Mouse (Mus musculus) left cerebral cortex, postnatal 4 days (tissue): ENCODE measurements around the gene Aff3. TPM values are rescaled to one million over a fixed set of nuclear protein-coding genes. Genes with fewer than 3 reads are reported as not detected.

ENCODE experiments used
- DNase-seq: peaks from one replicate; pipeline ENCODE4 v3.0.0-alpha.2; 2022
- intact Hi-C: fragments of 180-260 bp; cut with DNase I; formaldehyde crosslinking; loops from one replicate; pipeline ENCODE4 v1.15.1; 2025
- total RNA-seq, 2 experiments: library from RNA; stranded (reverse); gene quantifications; 2 replicates each; pipeline ENCODE4 v1.2.3; 2021

Gene Aff3
- total RNA-seq, 2 experiments from 2014 or later = 159 to 167 TPM

DNA sequence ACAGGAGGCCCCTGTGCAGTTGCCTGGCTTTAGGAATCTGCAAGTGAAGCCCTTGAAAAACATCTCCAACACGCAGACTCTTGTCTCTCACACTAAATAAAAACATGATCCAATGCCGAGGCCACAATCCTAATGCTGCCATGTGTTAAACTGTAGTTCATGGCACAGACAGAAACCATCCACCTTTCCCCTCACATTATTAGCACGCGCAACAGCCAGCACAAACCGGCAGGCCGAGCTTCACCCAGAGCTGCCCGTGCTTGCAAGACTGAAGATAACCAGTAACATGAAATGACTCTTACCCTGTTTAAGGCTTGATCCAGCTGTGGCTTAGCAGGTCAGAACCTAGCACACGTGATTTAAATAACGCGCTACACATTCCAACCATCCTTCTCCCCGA is 360.4 kb downstream of the Aff3 start:
- intact Hi-C loops = no loop called here
- no peak for DNase-seq

DNA sequence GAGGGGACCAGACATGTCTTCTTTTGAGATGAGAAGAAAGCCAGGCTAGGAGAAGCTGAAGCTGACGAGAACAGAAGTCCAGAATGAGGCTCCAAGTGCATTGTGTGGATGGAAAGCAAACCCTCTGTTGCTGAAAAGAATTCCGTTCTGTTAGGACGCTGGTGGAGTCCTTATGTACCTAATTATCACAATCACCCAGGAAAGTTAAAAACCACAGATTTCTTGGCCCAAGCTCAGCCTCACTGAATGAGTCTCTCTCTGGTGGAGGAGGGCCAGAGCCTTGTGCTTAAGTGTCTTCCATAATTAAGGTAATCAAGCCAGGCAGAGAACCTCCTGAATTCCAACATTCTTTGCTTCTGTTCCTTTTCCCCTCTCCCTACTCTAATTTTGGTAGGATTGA is 366.5 kb downstream of the Aff3 start:
- intact Hi-C loops = no loop called here
- no peak for DNase-seq

DNA sequence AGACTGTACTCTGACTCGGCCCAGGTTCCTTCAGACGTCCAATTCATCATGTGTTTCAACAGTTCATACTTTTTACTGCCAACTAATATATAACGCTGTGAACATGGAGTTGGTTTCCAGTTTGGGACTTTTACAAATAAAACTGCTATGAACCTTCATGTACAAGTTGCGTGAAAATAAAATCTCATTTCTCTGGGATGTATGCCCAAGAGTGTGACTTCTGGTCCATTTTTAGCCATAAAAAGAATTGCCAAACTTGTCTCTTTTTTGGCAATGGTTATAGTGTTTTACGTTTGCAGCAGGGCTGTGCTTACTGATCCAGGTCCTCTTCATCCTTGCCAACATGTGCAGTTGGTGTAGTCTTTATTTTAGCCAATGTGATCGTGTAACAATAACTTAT is 369.8 kb downstream of the Aff3 start:
- no peak for DNase-seq
- intact Hi-C loops = no loop called here

DNA sequence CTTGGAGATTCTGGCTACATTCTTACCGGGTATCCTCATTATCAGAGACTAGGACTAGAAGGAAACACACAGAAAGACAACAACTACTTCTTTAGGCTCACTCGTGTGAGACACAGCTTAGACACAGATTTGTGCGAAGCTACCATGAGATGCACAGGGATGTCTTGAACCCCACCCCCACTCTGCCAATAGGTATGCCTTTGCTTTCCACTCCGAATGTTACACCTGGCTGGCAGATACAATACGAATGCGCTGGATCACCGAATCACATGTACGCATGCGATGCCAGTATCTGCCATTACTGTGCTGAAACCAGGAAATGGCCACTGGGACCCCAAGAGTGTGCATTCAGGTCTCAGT is 370.4 kb downstream of the Aff3 start:
- no peak for DNase-seq
- intact Hi-C loops = no loop called here

DNA sequence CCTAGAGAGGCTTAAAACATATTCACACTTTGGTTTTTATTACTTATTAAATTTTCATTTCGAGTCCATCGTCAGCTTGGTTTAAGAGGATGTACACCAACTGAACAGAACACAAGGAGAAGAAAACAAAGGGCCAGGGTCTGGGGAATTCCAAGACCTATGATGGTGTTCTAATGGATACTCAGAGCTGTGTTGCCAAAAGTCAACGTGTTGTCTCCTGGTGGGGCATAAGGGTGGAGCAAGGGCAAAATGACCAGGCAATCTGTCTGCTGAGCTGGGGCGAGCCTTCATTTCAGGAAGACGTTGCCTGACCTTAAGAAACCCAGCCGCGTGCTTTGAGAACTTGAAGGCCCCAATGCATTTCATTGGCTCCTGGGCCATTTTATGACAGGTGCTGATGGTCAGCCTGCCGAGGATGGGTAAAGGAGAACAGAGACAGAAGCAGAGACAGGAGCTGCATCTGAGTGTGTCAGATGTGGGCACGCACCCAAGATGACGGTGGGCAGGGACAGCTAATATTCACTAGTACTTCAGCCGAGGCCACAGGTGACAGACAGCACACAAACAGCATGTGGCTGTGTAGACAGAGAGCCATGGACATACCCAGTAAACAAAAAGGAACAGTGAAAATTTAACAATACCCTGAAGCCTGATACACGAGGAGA is 371.0 kb downstream of the Aff3 start:
- DNase-seq = peak; percentile 37
- intact Hi-C loops = no loop called here

DNA sequence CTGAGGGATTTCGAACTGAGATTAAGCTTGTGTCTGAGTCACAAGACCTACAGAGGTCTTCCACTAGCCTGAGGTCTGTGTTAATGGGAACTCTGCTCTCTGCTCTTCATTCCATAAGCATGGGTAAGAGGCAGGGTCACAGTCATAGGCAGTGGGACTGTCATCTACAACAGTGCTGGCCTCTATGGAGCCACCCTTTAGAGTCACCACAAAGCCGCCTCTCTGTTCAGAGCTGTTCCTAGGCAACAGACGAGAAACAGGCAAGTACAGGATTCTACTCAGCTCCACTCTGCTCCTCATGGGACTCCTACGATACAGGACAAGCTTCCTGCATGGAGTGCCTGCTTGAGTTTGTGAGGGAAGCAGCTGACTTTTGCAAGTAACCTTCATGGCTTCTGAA is 371.9 kb downstream of the Aff3 start:
- DNase-seq = no peak
- intact Hi-C loops = no loop called here

DNA sequence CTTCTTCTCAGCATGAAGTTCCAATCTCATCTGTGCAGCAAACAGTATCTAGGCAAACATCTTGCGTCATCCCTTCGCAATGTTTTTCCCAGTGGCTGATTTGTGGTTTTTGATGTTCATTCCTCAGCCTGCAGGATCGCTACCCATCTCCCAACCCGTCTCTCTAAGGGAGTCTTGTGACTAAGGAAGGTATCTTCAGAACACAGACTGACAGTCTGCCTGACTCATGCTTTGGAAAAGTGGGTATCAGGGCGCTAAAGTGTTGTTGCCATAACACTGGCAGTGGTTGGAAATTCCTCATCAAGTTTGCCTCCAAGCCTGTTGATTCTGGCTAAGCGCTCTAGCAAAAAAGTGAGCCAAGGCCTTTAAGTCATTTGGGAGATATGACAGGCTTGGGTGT is 372.8 kb downstream of the Aff3 start:
- DNase-seq = no peak
- intact Hi-C loops = no loop called here

DNA sequence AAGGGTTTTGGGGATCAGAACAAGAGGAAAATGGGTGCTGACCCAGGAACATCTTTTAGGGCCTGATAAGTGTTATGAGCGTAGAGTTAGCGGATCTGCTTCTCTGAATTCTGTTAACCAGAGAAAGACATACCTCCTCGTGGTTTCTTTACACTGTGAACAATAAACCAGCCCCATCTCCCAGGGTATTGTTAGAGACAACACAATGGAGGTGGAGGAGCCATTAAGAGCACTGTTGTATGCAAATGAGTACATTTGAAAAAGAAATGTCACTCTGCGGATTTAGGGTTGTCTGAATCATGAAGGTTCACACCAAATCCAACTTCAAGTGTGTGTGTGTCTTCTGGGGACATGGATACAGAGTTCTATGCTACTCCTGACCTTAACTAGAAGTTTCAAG is 373.3 kb downstream of the Aff3 start:
- no peak for DNase-seq
- intact Hi-C loops = no loop called here

DNA sequence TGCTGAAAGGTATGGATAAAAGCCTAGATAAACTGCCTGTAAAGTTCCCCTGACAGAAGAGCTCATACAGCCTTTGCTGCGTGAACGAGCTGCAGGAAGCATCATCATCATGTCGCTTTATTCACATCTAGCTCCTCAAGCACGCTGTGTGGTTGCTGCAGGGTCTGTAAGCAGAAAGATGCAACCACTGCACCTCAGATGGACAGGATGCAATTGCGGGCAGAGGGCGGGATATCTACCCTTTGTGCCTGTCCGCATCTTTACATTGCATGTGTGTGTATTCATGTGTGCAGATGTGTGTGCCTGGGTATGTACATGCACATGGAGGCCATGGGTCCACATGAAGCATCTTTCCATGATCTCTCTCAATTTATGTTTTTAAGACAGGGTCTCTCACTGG is 373.9 kb downstream of the Aff3 start:
- intact Hi-C loops = no loop called here
- DNase-seq = no peak

DNA sequence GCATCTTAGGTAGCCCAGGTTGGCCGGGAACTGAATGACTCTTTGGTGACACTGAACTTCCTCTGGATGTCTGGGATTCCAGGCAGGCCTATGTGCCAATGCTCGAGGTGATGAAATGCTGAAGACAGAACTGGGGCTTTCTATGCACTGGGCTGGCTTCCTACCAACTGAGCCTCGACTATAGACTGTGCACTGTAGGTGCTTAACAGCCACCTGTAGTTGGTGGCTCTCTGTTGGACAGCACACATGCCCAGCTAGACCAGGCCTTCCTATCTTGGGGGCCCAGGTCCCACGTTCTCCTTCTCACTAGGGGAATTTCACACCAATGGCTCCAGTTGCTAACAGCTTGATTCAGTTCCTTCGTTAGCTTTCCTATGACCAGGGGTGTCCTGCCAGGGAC is 374.9 kb downstream of the Aff3 start:
- DNase-seq = no peak
- intact Hi-C loops = no loop called here

DNA sequence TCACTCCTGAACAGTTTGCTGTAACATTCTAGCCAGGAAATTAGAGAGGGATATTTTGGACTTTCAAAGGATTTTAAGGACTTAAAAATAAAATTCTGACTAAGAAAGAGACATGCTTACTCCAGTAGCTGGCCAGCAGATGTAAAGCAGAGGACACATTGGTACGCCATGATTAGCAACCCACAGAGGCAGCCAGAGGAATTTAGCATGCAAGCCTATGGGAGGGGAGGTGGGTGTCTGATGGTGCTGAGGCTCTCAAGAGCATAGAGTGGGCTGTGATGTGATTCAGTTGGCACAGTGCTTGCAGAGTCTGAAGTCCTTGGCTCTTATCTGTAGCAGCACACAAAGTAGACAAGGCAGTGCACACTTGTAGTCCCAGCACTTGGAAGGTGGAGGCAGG is 376.0 kb downstream of the Aff3 start:
- intact Hi-C loops = no loop called here
- no peak for DNase-seq

DNA sequence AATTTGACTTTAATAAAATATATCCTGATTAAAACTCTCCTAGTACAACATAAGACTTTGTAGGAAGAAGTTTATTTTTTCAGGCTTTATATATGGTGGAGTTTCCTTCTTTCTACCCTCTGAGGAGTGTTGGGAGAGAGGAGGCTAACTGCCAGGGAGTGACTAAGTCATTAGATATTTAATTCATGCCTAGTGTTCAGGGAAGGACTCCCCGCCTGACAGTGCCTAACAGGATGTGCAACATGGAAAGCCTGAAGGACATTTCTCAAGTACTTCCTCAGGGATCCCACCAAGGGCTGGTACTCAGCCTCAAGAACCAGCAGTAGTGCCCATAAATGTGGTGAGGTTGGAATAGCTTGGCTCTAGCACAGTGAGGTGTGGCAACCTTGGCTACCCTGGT is 378.2 kb downstream of the Aff3 start:
- DNase-seq = no peak
- intact Hi-C loops = no loop called here

DNA sequence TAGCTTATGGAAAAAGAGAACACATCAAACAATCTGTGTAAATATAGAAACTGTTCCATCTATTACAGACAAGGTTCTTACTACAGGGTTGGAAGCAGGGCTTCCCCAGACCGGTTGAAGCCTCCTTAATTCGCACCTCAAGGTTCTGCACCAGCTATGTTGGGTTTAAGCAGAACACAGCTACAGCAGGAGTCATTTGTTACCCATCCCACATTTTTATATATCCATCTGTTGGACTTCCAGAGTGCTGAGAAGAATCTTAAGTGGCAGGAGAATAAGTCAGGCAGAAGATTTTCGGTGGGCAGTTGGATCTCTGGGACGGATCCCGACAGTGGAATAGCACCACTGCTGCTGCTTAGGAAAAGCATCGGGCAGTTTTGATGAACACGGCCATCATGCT is 384.2 kb downstream of the Aff3 start:
- DNase-seq = no peak
- intact Hi-C loops = no loop called here

DNA sequence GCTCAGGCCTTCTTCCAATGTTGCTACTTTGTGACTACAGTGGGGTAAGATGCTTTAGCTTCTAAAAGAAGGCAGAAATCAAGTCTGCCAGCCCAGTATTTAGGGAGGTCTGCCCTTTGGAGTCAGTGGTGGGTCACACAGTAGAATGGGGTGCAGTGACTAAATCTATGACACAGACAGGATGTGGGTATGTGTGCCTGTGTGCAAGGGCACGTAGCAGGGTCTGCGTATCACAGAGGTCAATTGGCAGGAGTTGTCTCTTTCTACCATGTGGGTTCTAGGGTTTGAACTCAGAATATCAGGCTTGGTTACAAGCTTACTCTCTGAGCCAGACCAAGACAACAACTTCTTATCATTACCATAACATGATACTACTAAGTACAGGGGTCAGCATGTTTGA is 393.4 kb downstream of the Aff3 start:
- intact Hi-C loops = no loop called here
- DNase-seq = no peak

DNA sequence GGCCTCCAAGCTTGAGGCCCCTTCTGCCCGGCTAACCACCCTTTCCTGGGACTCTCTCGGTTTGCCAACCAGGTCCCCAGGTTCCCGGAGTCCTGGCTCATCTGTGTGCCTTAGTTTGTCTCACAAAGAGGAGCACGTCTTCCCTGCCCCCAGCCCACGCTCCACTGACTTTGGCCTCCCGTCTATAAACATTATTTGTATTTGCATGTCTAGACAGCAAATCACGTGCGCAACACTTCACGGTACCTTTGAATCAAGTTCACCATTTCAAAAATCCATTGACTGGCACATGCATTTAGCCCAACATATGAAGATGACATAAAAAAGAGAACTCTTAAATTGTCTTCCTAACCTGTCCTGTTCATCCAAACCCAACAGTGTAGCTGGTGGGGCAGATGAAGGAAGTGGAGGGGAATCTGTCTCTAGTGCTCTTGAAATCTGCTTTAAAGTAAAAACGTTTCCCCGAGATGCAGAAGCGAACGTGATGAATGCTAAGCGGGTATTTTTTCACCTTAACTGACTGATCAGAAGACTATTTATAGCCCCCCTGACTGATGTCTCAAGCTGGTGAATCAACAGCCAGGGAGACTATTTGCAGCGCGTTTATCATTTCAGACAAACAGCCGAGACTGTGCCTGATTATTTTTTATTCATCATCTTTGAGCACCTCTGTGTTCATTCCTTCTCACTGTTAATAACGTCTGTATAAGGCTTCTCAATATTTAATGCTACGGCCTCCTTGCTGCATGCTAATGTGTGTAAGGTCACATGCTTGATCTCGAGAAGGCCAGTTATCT is 396.3 kb downstream of the Aff3 start:
- DNase-seq = no peak
- intact Hi-C loops = no loop called here

DNA sequence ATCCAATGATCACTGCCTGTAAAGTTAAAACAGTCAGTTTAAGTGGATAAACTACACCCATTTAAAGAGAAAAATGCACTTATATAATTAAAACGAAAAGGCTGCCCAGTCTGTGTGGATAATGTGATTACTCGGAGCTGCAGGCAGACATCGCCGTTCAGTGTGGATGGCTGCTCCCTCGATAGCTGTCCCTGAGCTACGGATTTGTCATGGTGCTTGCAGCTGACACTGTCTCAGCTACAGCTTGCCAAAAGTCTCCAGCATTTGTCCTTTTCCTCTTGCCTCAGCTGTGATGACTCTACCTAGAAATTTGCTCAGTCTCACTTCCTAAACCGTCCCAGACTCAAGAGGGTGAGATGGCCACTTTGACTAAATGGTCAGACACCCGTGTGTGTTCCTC is 401.5 kb downstream of the Aff3 start:
- intact Hi-C loops = no loop called here
- peak; percentile 70 for DNase-seq

DNA sequence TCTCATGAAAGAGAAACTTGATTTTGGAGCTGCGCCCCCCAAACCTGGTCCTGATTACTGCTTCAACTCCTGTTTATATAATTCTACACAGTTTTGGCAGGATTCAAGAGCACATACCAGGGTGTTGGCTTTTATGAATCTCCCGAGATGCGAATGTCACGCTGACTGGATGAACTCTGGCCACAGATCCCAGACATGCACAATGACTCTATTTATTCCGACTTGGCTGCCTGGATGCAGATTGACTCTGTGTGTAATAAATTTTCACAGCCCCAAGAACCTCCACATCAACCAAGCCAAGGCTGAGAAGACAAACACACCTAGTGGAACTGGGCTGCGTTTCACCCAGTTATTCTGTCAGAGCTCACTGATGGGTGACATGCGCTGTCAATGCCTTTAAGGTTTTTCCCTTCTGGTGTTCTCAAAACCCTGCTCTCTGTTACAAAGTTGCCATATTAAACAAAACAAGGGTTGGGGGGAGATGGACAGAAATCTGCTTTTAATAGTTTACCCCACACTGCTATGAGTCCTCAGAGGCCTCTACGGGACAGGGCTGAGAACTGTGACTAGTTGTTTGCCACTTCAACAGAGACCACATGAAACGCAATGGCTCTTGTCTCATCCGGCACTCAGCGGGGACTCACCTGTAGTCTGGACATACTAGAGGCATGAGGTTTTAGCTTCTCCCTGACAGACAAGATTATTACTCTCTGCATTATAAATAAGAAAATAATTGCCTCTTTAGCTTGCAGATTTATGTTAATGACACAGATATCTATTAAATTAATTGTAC is 402.2 kb downstream of the Aff3 start:
- intact Hi-C loops = no loop called here
- DNase-seq = peak; percentile 60

DNA sequence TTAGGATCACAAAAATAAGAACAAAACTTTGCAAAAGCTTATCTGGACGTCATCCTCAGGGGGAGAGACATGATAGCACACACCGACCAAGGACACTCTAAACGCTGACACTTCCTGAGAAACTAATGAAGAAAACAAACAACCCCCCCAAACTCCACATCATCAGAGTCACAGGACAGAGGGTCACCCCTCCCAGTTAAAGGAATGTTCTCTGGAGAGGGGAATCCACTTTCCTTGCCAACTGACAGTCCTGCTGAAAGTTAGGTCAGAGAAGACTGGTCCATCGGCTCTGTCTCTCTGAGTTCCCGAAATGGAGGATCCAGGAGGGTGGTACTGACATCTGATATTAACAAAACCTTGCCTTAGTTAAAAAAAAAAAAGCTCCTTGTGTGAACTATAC is 403.7 kb downstream of the Aff3 start:
- DNase-seq = no peak
- intact Hi-C loops = no loop called here

DNA sequence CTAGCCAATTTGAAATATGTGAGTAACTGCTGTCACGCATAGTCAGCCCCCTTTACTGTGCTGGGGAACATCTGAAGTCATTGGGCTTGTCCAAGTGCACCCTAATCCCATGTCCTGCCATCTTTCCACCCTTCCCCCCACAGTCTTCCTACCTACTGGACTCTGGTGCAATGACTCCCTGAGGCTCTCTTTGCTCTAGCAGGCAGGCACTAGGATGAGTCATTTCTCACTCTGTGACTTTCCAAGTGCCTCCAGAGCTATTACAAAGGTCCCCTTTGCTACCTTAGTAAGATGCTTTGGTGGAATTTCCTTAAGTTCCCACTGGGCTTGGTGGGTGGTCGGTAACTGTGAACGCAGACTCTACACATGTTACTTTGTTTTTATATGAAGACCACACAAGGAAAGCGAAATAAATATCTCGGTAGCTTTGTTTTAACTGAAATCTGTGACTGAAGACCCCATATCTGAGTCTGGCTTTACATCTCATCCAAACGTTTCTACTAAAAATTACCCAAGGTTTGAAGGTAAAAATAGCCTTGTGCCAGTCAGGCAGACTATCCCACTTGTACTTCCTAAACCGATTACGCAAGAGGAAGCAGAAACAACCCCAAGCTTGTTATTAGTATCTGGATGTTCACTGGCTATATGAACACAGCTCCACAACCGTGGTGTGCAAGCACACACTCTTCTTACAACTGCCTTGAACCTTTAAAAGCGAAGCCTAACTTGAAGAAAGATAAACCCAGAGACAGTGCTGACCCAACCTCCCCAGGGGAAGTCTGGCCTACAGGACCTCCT is 405.0 kb downstream of the Aff3 start:
- no peak for DNase-seq
- intact Hi-C loops = no loop called here

DNA sequence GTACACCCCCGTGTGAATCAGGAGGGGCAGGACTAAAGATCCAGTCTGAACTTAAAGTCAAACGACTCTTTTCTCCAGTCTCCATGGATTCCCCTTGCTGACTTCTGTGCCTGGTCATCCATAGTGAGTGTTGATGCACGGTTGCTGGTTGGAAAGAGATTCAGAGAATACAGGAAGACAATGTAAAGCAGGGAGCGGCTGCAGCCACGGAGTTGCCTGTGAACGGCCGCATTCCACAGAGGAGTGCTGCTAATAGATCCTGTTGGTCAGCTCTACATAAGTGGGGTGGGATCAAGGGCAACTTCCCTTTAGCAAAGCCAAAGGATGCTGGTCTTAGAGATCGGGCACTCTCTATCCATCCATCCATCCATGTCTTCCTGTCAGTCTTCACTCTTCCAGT is 410.3 kb downstream of the Aff3 start:
- DNase-seq = no peak
- intact Hi-C loops = no loop called here

DNA sequence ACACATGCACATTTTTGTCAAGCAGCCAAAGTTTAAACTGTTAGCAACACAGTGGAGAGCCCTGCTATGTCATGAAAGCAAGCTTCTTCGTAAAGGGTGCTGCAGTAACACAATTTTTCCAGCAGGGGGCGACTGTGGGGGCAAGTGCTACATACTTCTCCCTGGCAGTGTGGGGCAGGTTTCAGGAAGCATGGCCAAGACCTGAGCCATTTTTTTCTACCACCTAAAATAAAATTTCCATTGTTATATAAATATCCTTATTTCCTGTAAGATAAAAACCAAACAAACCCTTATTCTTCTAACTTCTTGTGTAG is 412.0 kb downstream of the Aff3 start:
- intact Hi-C loops = no loop called here
- peak; percentile 32 for DNase-seq
